Mouse (Mus musculus) hindbrain, embryonic 15.5 days (tissue): ENCODE data around the gene Itga5. TPM values are rescaled to one million over a fixed set of nuclear protein-coding genes. Genes with fewer than 3 reads are reported as not detected.
A peak's percentile ranks its signal among the peaks of the same experiment; 100 is the strongest.

Source experiments
- ATAC-seq: fragments of 200-750 bp; cut with Nextera tagmentation; 2 replicates; pipeline ENCODE4 v1.8.0; 2017; ENCODE audit warnings: low read depth, moderate number of reproducible peaks, moderate TSS enrichment; ENCODE audit not compliant: low FRiP score
- H3K27ac ChIP-seq: fragments of 300-500 bp; sonication (generic); replicated peaks from 2 replicates; pipeline ENCODE4 v1.5.1; 2015; ENCODE audit warnings: mild to moderate bottlenecking, inconsistent platforms
- H3K27me3 ChIP-seq: fragments of 300-500 bp; sonication (generic); 2 replicates; pipeline ENCODE4 v1.6.1; 2015; ENCODE audit warnings: control low read depth, inconsistent platforms
- H3K36me3 ChIP-seq: fragments of 300-500 bp; sonication (generic); 2 replicates; pipeline ENCODE4 v1.6.1; 2015; ENCODE audit warnings: control low read depth, inconsistent platforms
- H3K4me1 ChIP-seq: fragments of 300-500 bp; sonication (generic); replicated peaks from 2 replicates; pipeline ENCODE4 v1.6.1; 2015; ENCODE audit warnings: control low read depth, inconsistent platforms
- H3K4me2 ChIP-seq: fragments of 300-500 bp; sonication (generic); 2 replicates; pipeline ENCODE4 v1.6.1; 2015; ENCODE audit warnings: moderate library complexity, mild to moderate bottlenecking, inconsistent platforms
- H3K4me3 ChIP-seq: fragments of 300-500 bp; sonication (generic); 2 replicates; pipeline ENCODE4 v1.5.1; 2015; ENCODE audit warnings: mild to moderate bottlenecking, inconsistent platforms
- H3K9ac ChIP-seq: fragments of 300-500 bp; sonication (generic); 2 replicates; pipeline ENCODE4 v1.6.1; 2015; ENCODE audit warnings: inconsistent platforms
- H3K9me3 ChIP-seq: fragments of 300-500 bp; sonication (generic); 2 replicates; pipeline ENCODE4 v1.6.1; 2016; ENCODE audit warnings: control low read depth, inconsistent platforms
- WGBS: fragments of 180-500 bp; shearing (Covaris S2); methylation state at CpG from one replicate; pipeline ENCODE4 v1.1.7; 2015; 5-methylcytosine and 5-hydroxymethylcytosine counted together
- polyA plus RNA-seq: library from polyadenylated mRNA; unstranded; fragments of >200 nt; fragmentation: Nextera tagmentation; extraction: Ambion mirVana; gene quantifications from 2 replicates; pipeline ENCODE4 v1.2.1, GENCODE M21; 2015

Gene Itga5
- polyA plus RNA-seq, 1 experiment from 2014 or later: 7.9 TPM

GRCm38 (mm10) chr15:103362950-103363349 is 3.6 kb downstream of the Itga5 start:
- 93% methylated on average over 3 of the region's 3 CpGs for WGBS

GRCm38 (mm10) chr15:103362333-103362732 is 4.2 kb downstream of the Itga5 start:
- H3K4me1 ChIP-seq: peaks cover 20% of the 10 kb centered on the region
- H3K9ac ChIP-seq: no peak overlapping the region
- no peak overlapping the region for H3K4me2 ChIP-seq
- no peak for ATAC-seq
- 86% methylated on average over 7 of the region's 7 CpGs for WGBS
- H3K4me3 ChIP-seq: no peak overlapping the region
- H3K36me3 ChIP-seq: no peaks in the 10 kb centered on the region
- peaks cover 5% of the 10 kb centered on the region; the same call in 1 of the 2 replicates for H3K27me3 ChIP-seq
- H3K9me3 ChIP-seq: no peaks in the 10 kb centered on the region
- no peak overlapping the region for H3K27ac ChIP-seq

More at GRCm38 (mm10) chr15:103362950-103363349, 3.6 kb downstream of the Itga5 start:
- no peak for ATAC-seq
- no peak overlapping the region for H3K9ac ChIP-seq
- no peak overlapping the region for H3K4me3 ChIP-seq
- no peaks in the 10 kb centered on the region for H3K9me3 ChIP-seq
- no peaks in the 10 kb centered on the region for H3K36me3 ChIP-seq
- no peak overlapping the region for H3K4me2 ChIP-seq
- H3K27me3 ChIP-seq: peaks cover 5% of the 10 kb centered on the region; the same call in 1 of the 2 replicates
- H3K4me1 ChIP-seq: peaks cover 20% of the 10 kb centered on the region
- H3K27ac ChIP-seq: no peak overlapping the region

GRCm38 (mm10) chr15:103361269-103361668 is 5.3 kb downstream of the Itga5 start:
- ATAC-seq: no peak
- H3K9ac ChIP-seq: no peak overlapping the region
- H3K9me3 ChIP-seq: no peaks in the 10 kb centered on the region
- no peak overlapping the region for H3K27ac ChIP-seq
- H3K4me2 ChIP-seq: no peak overlapping the region
- peaks cover 5% of the 10 kb centered on the region; the same call in 1 of the 2 replicates for H3K27me3 ChIP-seq
- H3K4me1 ChIP-seq: peaks cover 11% of the 10 kb centered on the region
- no peak overlapping the region for H3K4me3 ChIP-seq
- no peaks in the 10 kb centered on the region for H3K36me3 ChIP-seq
- WGBS: 96% methylated on average over 1 of the region's 1 CpGs

GRCm38 (mm10) chr15:103359869-103360602 is 6.5 kb downstream of the Itga5 start:
- WGBS: 83% methylated on average over 5 of the region's 5 CpGs

GRCm38 (mm10) chr15:103359122-103359510 is 7.4 kb downstream of the Itga5 start:
- Histone ChIP-seq H3K9me3 (no peaks in the 10 kb centered on the region), H3K4me2 (no peak overlapping the region), H3K27ac (no peak overlapping the region), H3K9ac (no peak overlapping the region), H3K4me3 (no peak overlapping the region), H3K36me3 (no peaks in the 10 kb centered on the region), H3K27me3 (no peaks in the 10 kb centered on the region), H3K4me1 (no peaks in the 10 kb centered on the region)
- 0 out of 2 replicates have a peak, but pooled peaks have one; percentile 7 for ATAC-seq
- WGBS: 93% methylated on average over 1 of the region's 1 CpGs

More at GRCm38 (mm10) chr15:103359869-103360602, 6.5 kb downstream of the Itga5 start:
- Histone ChIP-seq H3K27ac (no peak overlapping the region), H3K4me2 (no peak overlapping the region), H3K4me1 (no peaks in the 10 kb centered on the region), H3K4me3 (no peak overlapping the region), H3K27me3 (no peaks in the 10 kb centered on the region), H3K36me3 (no peaks in the 10 kb centered on the region), H3K9ac (no peak overlapping the region), H3K9me3 (no peaks in the 10 kb centered on the region)
- 0 out of 2 replicates have a peak, but pooled peaks have one; percentile 68 for ATAC-seq

- Histone ChIP-seq H3K9me3 (no peaks in the 10 kb centered on the region), H3K27me3 (no peaks in the 10 kb centered on the region), H3K4me3 (no peak overlapping the region), H3K4me2 (no peak overlapping the region), H3K9ac (no peak overlapping the region), H3K27ac (no peak overlapping the region), H3K36me3 (no peaks in the 10 kb centered on the region), H3K4me1 (no peaks in the 10 kb centered on the region)
- peak; percentile 32; the same call in 1 of the 2 replicates for ATAC-seq
- WGBS: 39% methylated on average over 4 of the region's 4 CpGs
Measured at GRCm38 (mm10) chr15:103358278-103359121, 8.1 kb downstream of the Itga5 start.

GRCm38 (mm10) chr15:103357817-103358216 is 8.7 kb downstream of the Itga5 start:
- 83% methylated on average over 4 of the region's 4 CpGs for WGBS
- no peaks in the 10 kb centered on the region for H3K27me3 ChIP-seq
- H3K9me3 ChIP-seq: no peaks in the 10 kb centered on the region
- no peaks in the 10 kb centered on the region for H3K4me1 ChIP-seq
- no peaks in the 10 kb centered on the region for H3K36me3 ChIP-seq
- H3K9ac ChIP-seq: no peak overlapping the region
- no peak overlapping the region for H3K27ac ChIP-seq
- no peak overlapping the region for H3K4me2 ChIP-seq
- ATAC-seq: no peak
- no peak overlapping the region for H3K4me3 ChIP-seq

- WGBS: 86% methylated on average over 4 of the region's 4 CpGs
Measured at GRCm38 (mm10) chr15:103356130-103356529, 10.4 kb downstream of the Itga5 start.

GRCm38 (mm10) chr15:103355420-103355819 is 11.1 kb downstream of the Itga5 start:
- Histone ChIP-seq H3K9me3 (no peaks in the 10 kb centered on the region), H3K4me2 (no peak overlapping the region), H3K36me3 (no peaks in the 10 kb centered on the region), H3K4me3 (no peak overlapping the region), H3K27ac (no peak overlapping the region), H3K9ac (no peak overlapping the region), H3K4me1 (no peaks in the 10 kb centered on the region), H3K27me3 (no peaks in the 10 kb centered on the region)
- ATAC-seq: no peak
- whole genome bisulfite sequencing: 87% methylated on average over 4 of the region's 4 CpGs

More at GRCm38 (mm10) chr15:103356130-103356529, 10.4 kb downstream of the Itga5 start:
- Histone ChIP-seq H3K4me3 (no peak overlapping the region), H3K9ac (no peak overlapping the region), H3K27me3 (no peaks in the 10 kb centered on the region), H3K36me3 (no peaks in the 10 kb centered on the region), H3K4me2 (no peak overlapping the region), H3K9me3 (no peaks in the 10 kb centered on the region), H3K4me1 (no peaks in the 10 kb centered on the region), H3K27ac (no peak overlapping the region)
- ATAC-seq: no peak

- H3K4me3 ChIP-seq: no peak overlapping the region
- no peaks in the 10 kb centered on the region for H3K4me1 ChIP-seq
- no peak overlapping the region for H3K9ac ChIP-seq
- H3K36me3 ChIP-seq: no peaks in the 10 kb centered on the region
- no peak for ATAC-seq
- 83% methylated on average over 2 of the region's 2 CpGs for WGBS
- no peak overlapping the region for H3K4me2 ChIP-seq
- H3K9me3 ChIP-seq: no peaks in the 10 kb centered on the region
- H3K27ac ChIP-seq: no peak overlapping the region
- no peaks in the 10 kb centered on the region for H3K27me3 ChIP-seq
Measured at GRCm38 (mm10) chr15:103354690-103355089, 11.9 kb downstream of the Itga5 start.

GRCm38 (mm10) chr15:103353511-103354256 is 12.9 kb downstream of the Itga5 start:
- H3K36me3 ChIP-seq: no peaks in the 10 kb centered on the region
- no peak for ATAC-seq
- H3K9me3 ChIP-seq: no peaks in the 10 kb centered on the region
- H3K27ac ChIP-seq: no peak overlapping the region
- no peaks in the 10 kb centered on the region for H3K27me3 ChIP-seq
- no peak overlapping the region for H3K9ac ChIP-seq
- WGBS: 94% methylated on average over 11 of the region's 11 CpGs
- no peaks in the 10 kb centered on the region for H3K4me1 ChIP-seq
- H3K4me2 ChIP-seq: no peak overlapping the region
- H3K4me3 ChIP-seq: no peak overlapping the region
